Mouse (Mus musculus) sigmoid colon, adult 10 weeks (tissue): ENCODE measurements around the gene Glra3. TPM values are rescaled to one million over a fixed set of nuclear protein-coding genes. Genes with fewer than 3 reads are reported as not detected.

Experiments
- polyA plus RNA-seq: library from polyadenylated mRNA; stranded (reverse); fragments of 350-450 nt; fragmentation: Illumina TruSeq; extraction: RNeasy Lipid Tissue Mini Kit (QIAGEN cat#74804); gene quantifications from one replicate; pipeline ENCODE4 v1.2.3, GENCODE M21; 2014; ENCODE audit warnings: low read depth, low replicate concordance

Gene Glra3
- polyA plus RNA-seq: not detected

GRCm38 (mm10) chr8:55939870-55940525 lies at the start of gene Glra3:
TSS of gene Glra3 (plus strand) at chr8:55940460.

GRCm38 (mm10) chr8:55906848-55907247 lies 33.4 kb upstream of the Glra3 start, which contains the start of gene Adam29:
TSS of gene Adam29 (minus strand) at chr8:55906948.

Other genes starting within 250 kb of the Glra3 start
- not detected for gene Adam29, start 33.5 kb upstream of the Glra3 start, polyA plus RNA-seq